In genomic region chr9:4376640-4377120, GRCm38 (mm10) we compare ENCODE assay signal across 8 mouse cellular contexts. TPM values are rescaled to one million over a fixed set of nuclear protein-coding genes. Genes with fewer than 3 reads are reported as not detected.
A peak's percentile ranks its signal among the peaks of the same experiment; 100 is the strongest.
DNase-seq lines count a peak whose midpoint lies in the region; ATAC-seq and TF ChIP-seq lines count a peak whose summit lies in the region.

No protein-coding gene starts in this region.

- H3K36me3 ChIP-seq in CH12.LX (replicated peaks in 1 of 2; ENCODE audit: control insufficient read depth in 1 of 2, insufficient read depth in 1 of 2, low read length in 1 of 2): peaks cover 0 to 11% of the 10 kb centered on the region in 2 experiments
- H3K36me3 ChIP-seq in forebrain, embryonic 10.5 days (replicated peaks): peaks cover 10% of the 10 kb centered on the region
- no peaks in the 10 kb centered on the region for H3K36me3 ChIP-seq in neural tube, embryonic 14.5 days (ENCODE audit: control insufficient read depth, insufficient read depth, low read length)

- H3K27ac ChIP-seq in CH12.LX (ENCODE audit: insufficient read depth, low read depth): no peak overlapping the region
- peak overlapping the region; percentile 90 for H3K27ac ChIP-seq in forebrain, embryonic 10.5 days
- H3K27ac ChIP-seq in neural tube, embryonic 14.5 days (ENCODE audit: low read depth, low read length): peak overlapping the region; percentile 60; the same call in 1 of the 2 replicates

- no peaks in the 10 kb centered on the region for H3K9me3 ChIP-seq in CH12.LX (replicated peaks; ENCODE audit: low read length)
- no peaks in the 10 kb centered on the region for H3K9me3 ChIP-seq in forebrain, embryonic 10.5 days
- no peaks in the 10 kb centered on the region for H3K9me3 ChIP-seq in neural tube, embryonic 14.5 days (ENCODE audit: control insufficient read depth, low read length)

- peak overlapping the region; percentile 37; the same call in 1 of the 2 replicates for H3K4me2 ChIP-seq in CH12.LX (ENCODE audit: insufficient read depth, low read depth, poor library complexity, severe bottlenecking)
- H3K4me2 ChIP-seq in neural tube, embryonic 14.5 days (ENCODE audit: low read depth, low read length): peak overlapping the region; percentile 56

- no peak for TF ChIP-seq EP300 in CH12.LX (IDR thresholded peaks at IDR 0.05; ENCODE audit: low read length)

- H3K4me1 ChIP-seq in CH12.LX (ENCODE audit: control insufficient read depth in 1 of 2, insufficient read depth in 2 of 2): peaks cover 0 to 20% of the 10 kb centered on the region in 2 experiments; a peak in 1 of 4 replicates
- H3K4me1 ChIP-seq in forebrain, embryonic 10.5 days: peaks cover 11% of the 10 kb centered on the region
- peaks cover 9% of the 10 kb centered on the region; the same call in 1 of the 2 replicates for H3K4me1 ChIP-seq in neural tube, embryonic 14.5 days (ENCODE audit: control insufficient read depth, insufficient read depth, low read length)

- H3K4me3 ChIP-seq in CH12.LX (replicated peaks in 1 of 3; ENCODE audit: low read depth in 2 of 3, low read length in 2 of 3, poor library complexity in 1 of 3): peak overlapping the region; percentile 81 to 88 (median 88)
- peak overlapping the region; percentile 77 for H3K4me3 ChIP-seq in forebrain, embryonic 10.5 days
- peak overlapping the region; percentile 67 for H3K4me3 ChIP-seq in neural tube, embryonic 14.5 days (ENCODE audit: low read depth, low read length)

- ATAC-seq in neural tube, embryonic 14.5 days (ENCODE audit: low read depth): no peak; the same call in 1 of the 2 replicates

- dilution Hi-C loops in CH12.LX (cut with MboI; ENCODE audit: extremely low pct_ligation_motif_present, extremely low pct_unique_long_range_greater_than_20kb, low sequenced_read_pairs): no loop called here

- in situ Hi-C loops in CH12.LX (cut with MboI; ENCODE audit: low pct_ligation_motif_present, low pct_unique_long_range_greater_than_20kb, low sequenced_read_pairs): no loop called here

- WGBS in forebrain, embryonic 10.5 days: under 1% methylated on average over 15 of the region's 15 CpGs
- under 1% methylated on average over 15 of the region's 15 CpGs for WGBS in neural tube, embryonic 14.5 days

- H3K79me2 ChIP-seq in CH12.LX (replicated peaks; ENCODE audit: control insufficient read depth, extremely low read depth, insufficient read depth, poor library complexity, severe bottlenecking): peaks cover 12% of the 10 kb centered on the region

- peak; percentile 11 for DNase-seq in gastrocnemius, postnatal 14 days
- DNase-seq in gastrocnemius, postnatal 4 days (ENCODE audit: low spot score in 2 of 2): no peak
- DNase-seq in CH12.LX (ENCODE audit: extremely low read depth) (no peak), liver (peak; percentile 23)
- DNase-seq in forebrain, embryonic 10.5 days (ENCODE audit: extremely low spot score, low spot score): no peak
- DNase-seq in right cerebral cortex, adult 2 months (ENCODE audit: low spot score in 2 of 2): no peak
- no peak for DNase-seq in frontal cortex, adult 2 months (ENCODE audit: extremely low spot score in 1 of 2, low spot score in 1 of 2)

- TF ChIP-seq POLR2A in CH12.LX (IDR thresholded peaks at IDR 0.05; ENCODE audit: low read depth, low read length): no peak

- no peak for TF ChIP-seq CTCF in CH12.LX (conservative IDR thresholded peaks at IDR 0.05 in 1 of 2, IDR thresholded peaks at IDR 0.05 in 1 of 2; ENCODE audit: low read depth in 2 of 2, low read length in 2 of 2)

- H3K9ac ChIP-seq in CH12.LX (ENCODE audit: insufficient read depth, low read depth): peak overlapping the region; percentile 81
- peak overlapping the region; percentile 68 for H3K9ac ChIP-seq in neural tube, embryonic 14.5 days (replicated peaks; ENCODE audit: low read depth, low read length)

- no peak for TF ChIP-seq RAD21 in CH12.LX (IDR thresholded peaks at IDR 0.05; ENCODE audit: low read depth, low read length)

- intact Hi-C loops in gastrocnemius, postnatal 14 days (cut with DNase I; ENCODE audit: low total_unique reads): loop anchor here (10.0 kb wide), 1 partner anchor 62 kb away; no protein-coding TSS in a partner anchor

- H3K27me3 ChIP-seq in CH12.LX (replicated peaks): no peaks in the 10 kb centered on the region
- H3K27me3 ChIP-seq in forebrain, embryonic 10.5 days (ENCODE audit: poor library complexity, severe bottlenecking): no peaks in the 10 kb centered on the region
- H3K27me3 ChIP-seq in neural tube, embryonic 14.5 days (ENCODE audit: control insufficient read depth, insufficient read depth, low read length): no peaks in the 10 kb centered on the region

TF ChIP-seq in CH12.LX, 34 proteins besides CTCF, POLR2A, EP300 and RAD21:
- TF ChIP-seq SIN3A (IDR thresholded peaks at IDR 0.05; ENCODE audit: low read length) (no peak), MYC (IDR thresholded peaks at IDR 0.05; ENCODE audit: low read depth, low read length) (no peak), KAT2A (IDR thresholded peaks at IDR 0.05; ENCODE audit: insufficient replicate concordance, low read length) (no peak)

RNA-seq across cellular contexts. Expression of gene Msantd4, which starts 0.3 kb away (rescaled TPM):
- total RNA-seq in gastrocnemius, postnatal 14 days (2021): 10 to 100 TPM; 25.2 to 25.7 TPM
- 10 to 100 TPM; 32.9 to 36.9 TPM for total RNA-seq in gastrocnemius, postnatal 4 days (2021)
- 11.0 and 13.9 TPM in 2 replicates for total RNA-seq in CH12.LX (2012; rRNA removed)
- 26.1 and 26.2 TPM in 2 replicates for total RNA-seq in CH12.LX (2014; rRNA removed)
- polyA plus RNA-seq in CH12.LX (2012; ENCODE audit: insufficient read length, low read depth): 18.3 and 19.4 TPM in 2 replicates
- 56.9 and 58.5 TPM in 2 replicates for polyA plus RNA-seq in forebrain, embryonic 10.5 days (2016; fragmentation: Nextera tagmentation; extraction: Ambion mirVana)
- 44.7 and 54.1 TPM in 2 replicates for polyA plus RNA-seq in neural tube, embryonic 14.5 days (2014; fragmentation: Nextera tagmentation; extraction: Ambion mirVana)
- 36.2 and 39.8 TPM in 2 replicates for polyA plus RNA-seq in frontal cortex, adult 2 months (2012; rRNA removed)

Comparison
In these comparisons a context has a peak if more than half of its experiments do, and no peak if none do; other contexts are left out.
1. DNase-seq: peak in gastrocnemius, postnatal 14 days (single experiment) and liver (single experiment); none in gastrocnemius, postnatal 4 days (0 of 2), CH12.LX (single experiment), forebrain, embryonic 10.5 days (single experiment), right cerebral cortex, adult 2 months (0 of 2) and frontal cortex, adult 2 months (0 of 2).
2. Peak in every context shown above with its lines, with median percentiles within 50 percentile points of each other: H3K4me3 ChIP-seq.